Mouse (Mus musculus) heart, adult 11 months (tissue): ENCODE results near the gene Sv2a.
A peak's percentile ranks its signal among the peaks of the same experiment; 100 is the strongest.
"Not testable (repeated sequence)": the region's sequence is repeated elsewhere in the genome, so short reads cannot be mapped to it uniquely, and the experiment has no call there.

Experiments used
- DNase-seq: peaks from one replicate; pipeline ENCODE4 v3.0.0; 2022

Gene Sv2a

GRCm38 (mm10) chr3:96174042-96174441, 6.9 kb upstream of the Sv2a start:
- DNase-seq = not testable (repeated sequence)

- DNase-seq = no peak
These were observed 5.7 kb upstream of the Sv2a start for GRCm38 (mm10) chr3:96175251-96175650.

GRCm38 (mm10) chr3:96178427-96178826, 2.5 kb upstream of the Sv2a start:
- no peak for DNase-seq

GRCm38 (mm10) chr3:96178902-96179301, 2.0 kb upstream of the Sv2a start:
- DNase-seq = no peak

GRCm38 (mm10) chr3:96179531-96179930, 1.4 kb upstream of the Sv2a start:
- peak; percentile 96 for DNase-seq

- no peak for DNase-seq
These were observed 795 bp downstream of the Sv2a start for GRCm38 (mm10) chr3:96181510-96182381.

- no peak for DNase-seq
These were observed 1.4 kb downstream of the Sv2a start for GRCm38 (mm10) chr3:96182382-96182776.

- DNase-seq = no peak
These were observed 12.0 kb downstream of the Sv2a start for GRCm38 (mm10) chr3:96192977-96193376.

- DNase-seq = no peak
These were observed 14.0 kb downstream of the Sv2a start for GRCm38 (mm10) chr3:96194966-96195365.

- DNase-seq = no peak
These were observed 14.8 kb downstream of the Sv2a start for GRCm38 (mm10) chr3:96195616-96196313.

- DNase-seq = no peak
These were observed 15.6 kb downstream of the Sv2a start for GRCm38 (mm10) chr3:96196437-96197128.

- DNase-seq = peak; percentile 99
These were observed 16.3 kb downstream of the Sv2a start for GRCm38 (mm10) chr3:96197129-96197749.

- DNase-seq = no peak
These were observed 17.2 kb downstream of the Sv2a start for GRCm38 (mm10) chr3:96198181-96198580.

- not testable (repeated sequence) for DNase-seq
These were observed 17.8 kb downstream of the Sv2a start for GRCm38 (mm10) chr3:96198601-96199251.

- DNase-seq = no peak
These were observed 18.8 kb downstream of the Sv2a start for GRCm38 (mm10) chr3:96199731-96200130.

- no peak for DNase-seq
These were observed 26.9 kb downstream of the Sv2a start for GRCm38 (mm10) chr3:96207819-96208218.

GRCm38 (mm10) chr3:96209242-96209641, 28.3 kb downstream of the Sv2a start:
- DNase-seq = no peak

GRCm38 (mm10) chr3:96219191-96219641, 38.3 kb downstream of the Sv2a start:
- DNase-seq = peak; percentile 94

GRCm38 (mm10) chr3:96219661-96220130, 38.7 kb downstream of the Sv2a start, which contains the start of the genes Bola1 and Hist2h2ab:
Bola1 (minus strand) TSS chr3:96219709.
Hist2h2ab (plus strand) TSS chr3:96219865.
- peak; percentile 99 for DNase-seq

GRCm38 (mm10) chr3:96220131-96220764, 39.3 kb downstream of the Sv2a start:
- not testable (repeated sequence) for DNase-seq
